Mouse (Mus musculus): Measurements from ENCODE around the gene Gm12117.

Gene Gm12117

GRCm38 (mm10) chr11:33276637-33277036 is at the start of gene Gm12117:
TSS of gene Gm12117 (minus strand) at chr11:33276737.
- DNase-seq (ENCODE audit: low spot score) = no peak

- no peak for DNase-seq (ENCODE audit: low spot score)
Measured at GRCm38 (mm10) chr11:33319006-33319611, 42.6 kb upstream of the Gm12117 start.

GRCm38 (mm10) chr11:33309566-33309965 is 33.0 kb upstream of the Gm12117 start:
- no peak for DNase-seq (ENCODE audit: low spot score)

GRCm38 (mm10) chr11:33300859-33301258 is 24.3 kb upstream of the Gm12117 start:
- peak; percentile 27 for DNase-seq (ENCODE audit: low spot score)

- no peak for DNase-seq (ENCODE audit: low spot score)
Measured at GRCm38 (mm10) chr11:33299371-33299770, 22.8 kb upstream of the Gm12117 start.

- no peak for DNase-seq (ENCODE audit: low spot score)
Measured at GRCm38 (mm10) chr11:33297121-33297520, 20.6 kb upstream of the Gm12117 start.

- DNase-seq (ENCODE audit: low spot score) = peak; percentile 27
Measured at GRCm38 (mm10) chr11:33295422-33295821, 18.9 kb upstream of the Gm12117 start.

GRCm38 (mm10) chr11:33294063-33294462 is 17.5 kb upstream of the Gm12117 start:
- no peak for DNase-seq (ENCODE audit: low spot score)

GRCm38 (mm10) chr11:33278571-33278970 is 2.0 kb upstream of the Gm12117 start:
- no peak for DNase-seq (ENCODE audit: low spot score)

- no peak for DNase-seq (ENCODE audit: low spot score)
Measured at GRCm38 (mm10) chr11:33274816-33275215, 1.7 kb downstream of the Gm12117 start.

- DNase-seq (ENCODE audit: low spot score) = no peak
Measured at GRCm38 (mm10) chr11:33274294-33274693, 2.2 kb downstream of the Gm12117 start.

GRCm38 (mm10) chr11:33240295-33240694 is 36.2 kb downstream of the Gm12117 start:
- DNase-seq (ENCODE audit: low spot score) = no peak

- DNase-seq (ENCODE audit: low spot score) = no peak
Measured at GRCm38 (mm10) chr11:33234134-33234533, 42.4 kb downstream of the Gm12117 start.

GRCm38 (mm10) chr11:33232056-33232455 is 44.5 kb downstream of the Gm12117 start:
- DNase-seq (ENCODE audit: low spot score) = no peak

- no peak for DNase-seq (ENCODE audit: low spot score)
Measured at GRCm38 (mm10) chr11:33228186-33228585, 48.4 kb downstream of the Gm12117 start.

GRCm38 (mm10) chr11:33226516-33226915 is 50.0 kb downstream of the Gm12117 start:
- peak; percentile 31 for DNase-seq (ENCODE audit: low spot score)
